Mouse (Mus musculus) heart, postnatal 36 days (tissue): ENCODE data around the gene Nup214. TPM values are rescaled to one million over a fixed set of nuclear protein-coding genes. Genes with fewer than 3 reads are reported as not detected.
A peak's percentile ranks its signal among the peaks of the same experiment; 100 is the strongest.

Experiments used
- DNase-seq, 2 experiments: peaks; one replicate each; pipeline ENCODE4 v3.0.0; 2021 to 2022
- intact Hi-C: fragments of 180-260 bp; cut with DNase I; formaldehyde crosslinking; loops from one replicate; pipeline ENCODE4 v1.15.1; 2025
- microRNA-seq, 2 experiments: library from miRNA; unstranded; fragments of <30 nt; microRNA quantifications; one replicate each; pipeline ENCODE4 v1.2.0; 2021; ENCODE audit warnings: borderline number of aligned reads in 2 of 2
- total RNA-seq, 2 experiments: library from RNA; stranded (reverse); gene quantifications; 2 replicates each; pipeline ENCODE4 v1.2.3; 2021

Gene Nup214
- total RNA-seq, 2 experiments from 2014 or later = 33.4 to 34.5 TPM

GRCm38 (mm10) chr2:32088372-32088981 lies 114.2 kb downstream of the Nup214 start:
- peak in 1 of 2 experiments; percentile 34 for DNase-seq

GRCm38 (mm10) chr2:32089606-32090005 lies 115.4 kb downstream of the Nup214 start:
- intact Hi-C loops = no loop called here
- no peak for DNase-seq

More at GRCm38 (mm10) chr2:32088372-32088981, 114.2 kb downstream of the Nup214 start:
- intact Hi-C loops = no loop called here

DNA sequence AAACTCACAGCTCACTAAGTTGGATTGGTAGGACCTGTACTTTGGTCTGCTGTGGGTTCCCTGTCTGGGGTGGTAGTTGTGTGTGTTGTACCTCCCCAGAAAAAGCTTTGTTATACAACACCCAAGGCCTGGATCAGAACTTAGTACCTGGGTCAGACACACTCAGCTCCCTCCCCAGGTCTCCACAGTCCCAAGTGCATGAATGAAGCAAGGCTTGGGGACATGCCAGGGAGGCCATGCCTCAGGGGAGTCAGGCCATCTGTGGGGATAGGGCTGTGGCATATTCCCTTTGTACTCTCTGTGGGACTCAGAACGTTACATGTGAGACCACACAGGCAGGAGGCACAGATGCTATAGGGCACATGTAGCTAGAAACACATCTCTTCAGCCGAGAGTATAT lies 115.9 kb downstream of the Nup214 start:
- DNase-seq = no peak
- intact Hi-C loops = no loop called here

GRCm38 (mm10) chr2:32091956-32092355 lies 117.7 kb downstream of the Nup214 start:
- no peak for DNase-seq
- intact Hi-C loops = no loop called here

DNA sequence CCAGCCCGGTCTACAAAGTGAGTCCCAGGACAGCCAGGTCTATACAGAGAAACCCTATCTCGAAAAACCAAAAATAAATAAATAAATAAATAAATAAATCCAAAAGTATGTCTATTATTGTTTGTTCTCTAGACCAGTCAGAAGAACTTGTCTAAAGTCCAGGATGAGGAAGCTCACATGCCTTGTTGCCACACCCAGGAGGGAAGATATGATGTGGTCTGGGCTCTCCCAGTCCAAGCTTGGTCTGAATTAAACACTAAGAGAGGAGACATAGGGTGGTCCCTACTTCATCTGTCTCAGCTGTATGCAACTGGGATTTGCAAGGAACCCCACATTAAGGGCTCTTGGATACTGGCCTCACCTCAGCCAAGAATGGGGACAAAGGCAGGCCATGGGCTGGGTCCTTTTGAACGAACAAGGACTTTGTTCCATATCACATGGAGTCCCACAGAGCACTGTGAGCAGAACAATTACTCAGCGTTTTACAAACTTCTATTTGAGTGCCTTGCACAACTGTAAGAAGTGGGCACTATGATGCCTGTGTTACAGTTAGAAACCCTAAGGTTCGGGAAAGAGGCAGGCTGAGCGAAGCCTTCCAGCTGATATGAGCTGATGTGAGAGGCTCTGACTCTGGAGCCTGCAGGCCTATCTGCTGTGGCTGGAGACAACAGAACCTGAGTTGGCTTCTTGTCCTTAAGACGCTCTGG lies 119.9 kb downstream of the Nup214 start:
- intact Hi-C loops = no loop called here
- DNase-seq = no peak

DNA sequence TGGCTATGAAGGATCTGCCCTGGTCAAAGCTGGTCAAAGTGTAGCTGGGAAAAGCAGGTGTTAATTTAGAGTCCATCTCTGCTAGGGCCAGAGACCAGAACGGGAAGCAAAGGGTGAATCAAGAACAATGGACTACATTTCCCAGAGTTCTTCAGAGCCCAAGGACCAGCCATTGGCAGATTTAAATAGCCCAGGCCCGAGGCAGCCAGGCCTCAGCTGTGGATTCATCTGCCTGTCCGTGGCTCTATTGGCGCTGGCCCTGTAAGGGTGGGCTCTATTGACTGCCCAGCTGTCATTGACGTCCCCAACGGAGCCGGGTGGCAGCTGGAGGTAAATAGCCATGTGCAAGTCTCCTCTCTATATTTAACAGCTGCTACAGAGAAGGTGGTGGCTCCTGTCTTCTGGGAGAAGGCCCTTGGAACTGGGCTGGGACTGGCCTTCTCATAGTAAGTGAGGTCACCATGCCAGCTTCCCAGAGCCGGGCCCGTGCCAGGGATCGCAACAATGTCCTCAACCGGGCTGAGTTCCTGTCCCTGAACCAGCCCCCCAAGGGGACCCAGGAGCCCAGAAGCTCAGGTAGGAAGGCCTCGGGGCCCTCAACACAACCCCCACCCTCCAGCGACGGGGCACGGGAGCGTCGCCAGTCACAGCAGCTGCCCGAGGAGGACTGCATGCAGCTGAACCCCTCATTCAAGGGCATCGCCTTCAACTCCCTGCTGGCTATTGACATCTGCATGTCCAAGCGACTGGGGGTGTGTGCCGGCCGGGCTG lies 121.3 kb downstream of the Nup214 start, which contains the start of gene Plpp7:
Plpp7 (plus strand) TSS at position 178 of the 771 bp plus-strand sequence.
- intact Hi-C loops = no loop called here
- DNase-seq = peak; percentile 67 to 80

DNA sequence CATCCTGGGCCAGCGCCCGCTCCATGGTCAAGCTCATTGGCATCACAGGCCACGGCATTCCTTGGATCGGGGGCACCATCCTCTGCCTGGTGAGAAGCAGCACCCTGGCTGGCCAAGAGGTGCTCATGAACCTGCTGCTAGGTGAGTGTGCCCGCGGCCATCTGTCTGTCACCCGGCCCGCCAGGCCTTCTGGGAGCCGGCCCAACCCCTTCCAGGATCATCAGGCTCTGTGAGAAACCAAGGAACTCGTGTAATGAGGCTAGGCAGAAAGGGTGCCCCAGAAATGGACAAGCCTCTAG lies 121.8 kb downstream of the Nup214 start:
- intact Hi-C loops = no loop called here
- DNase-seq = no peak

DNA sequence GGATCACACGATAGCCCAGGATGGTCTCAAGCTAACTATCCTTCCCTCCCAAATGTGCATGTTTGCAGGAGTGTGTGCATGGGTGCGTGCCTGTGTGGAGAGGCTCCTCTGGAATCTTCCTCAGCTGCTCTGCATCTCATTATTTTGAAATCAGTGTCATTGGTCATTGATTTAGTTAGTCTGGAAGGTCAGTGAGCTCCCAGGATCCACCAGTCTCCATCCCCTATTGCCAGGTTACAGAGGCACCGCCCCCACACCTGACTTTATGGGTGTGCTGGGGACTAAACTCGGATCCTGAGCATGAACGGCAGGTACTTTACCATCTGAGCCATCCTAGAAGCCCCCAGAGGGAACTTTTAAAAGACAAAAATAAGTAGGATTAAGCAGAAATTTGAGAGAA lies 128.7 kb downstream of the Nup214 start:
- DNase-seq = no peak
- intact Hi-C loops = no loop called here

DNA sequence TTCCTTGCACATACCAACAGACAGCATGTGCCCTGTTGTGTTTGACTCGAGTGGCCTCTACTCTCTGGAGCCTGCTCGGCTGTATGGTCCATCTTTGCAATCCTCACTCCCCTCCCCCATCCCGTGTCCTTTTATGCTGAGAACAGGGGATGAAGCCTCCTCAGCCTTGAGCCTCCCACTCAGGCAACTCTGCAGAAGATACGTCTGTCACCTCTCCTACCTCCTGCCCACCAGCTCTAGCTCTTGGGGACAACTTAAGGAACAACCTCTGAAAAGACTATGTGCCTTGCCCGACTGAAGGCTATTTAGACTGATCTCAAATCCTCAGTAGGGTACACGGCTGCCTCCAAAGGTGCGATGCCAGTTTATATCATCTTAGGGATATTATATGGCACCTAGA lies 129.3 kb downstream of the Nup214 start:
- DNase-seq = no peak
- intact Hi-C loops = no loop called here

Small RNAs within 50 kb of the gene (microRNA-seq; reads per million reads assigned to microRNA genes)
- gene Mir7674 = 1.4 to 2.0 reads per million in 2 experiments

Other genes starting within 250 kb of the Nup214 start
- not detected for gene Qrfp, start 163.9 kb upstream of the Nup214 start, total RNA-seq
- not detected for gene Fibcd1, start 128.4 kb upstream of the Nup214 start, total RNA-seq
- gene Lamc3, start 87.1 kb upstream of the Nup214 start, total RNA-seq = 1 to 10 TPM in 1 of 2 experiments, under 1 TPM in 1; 0.67 to 1.0 TPM
- gene Aif1l, start 24.3 kb upstream of the Nup214 start, total RNA-seq = 1 to 10 TPM; 1.6 to 3.2 TPM
- gene Fam78a, start 110.4 kb downstream of the Nup214 start, total RNA-seq = 10 to 100 TPM; 14.3 to 15.8 TPM
- gene Plpp7, start 121.1 kb downstream of the Nup214 start, total RNA-seq = 10 to 100 TPM; 24.7 to 32.1 TPM
- 10 to 100 TPM; 75.5 to 80.0 TPM for gene Prrc2b, start 176.6 kb downstream of the Nup214 start, total RNA-seq